Mouse (Mus musculus): ENCODE results near the gene Golga1. TPM values are rescaled to one million over a fixed set of nuclear protein-coding genes. Genes with fewer than 3 reads are reported as not detected.
"Not testable (repeated sequence)": the region's sequence is repeated elsewhere in the genome, so short reads cannot be mapped to it uniquely, and the experiment has no call there.

The Golga1 gene
- polyA plus RNA-seq, 1 experiment from 2014 or later, result 24.8 TPM

DNA sequence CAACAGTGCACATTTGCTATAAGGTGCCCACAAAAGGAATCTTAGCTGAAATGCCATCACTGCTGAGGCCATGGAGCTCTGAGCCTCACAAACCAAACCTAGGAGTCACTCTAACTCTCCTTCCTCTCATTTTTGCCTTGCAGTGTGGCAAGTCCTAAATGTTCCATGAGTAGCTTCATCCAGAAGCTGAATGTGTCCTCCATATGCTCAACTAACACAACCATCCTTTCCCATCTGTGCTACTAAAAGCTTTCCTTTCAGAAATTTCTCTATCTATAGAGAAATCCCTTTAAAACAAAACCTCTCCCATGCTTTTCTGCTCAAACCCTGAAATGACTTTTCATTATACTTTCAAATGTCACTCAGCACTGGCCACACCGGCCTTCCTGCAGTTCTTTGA lies 33.7 kb downstream of the Golga1 start:
- Histone ChIP-seq H3K27ac (replicated peaks) (no peak overlapping the region), H3K9me3 (no peaks in the 10 kb centered on the region), H3K27me3 (replicated peaks; ENCODE audit: low read depth, poor library complexity, severe bottlenecking) (no peaks in the 10 kb centered on the region), H3K36me3 (replicated peaks) (peaks cover 89% of the 10 kb centered on the region), H3K4me3 (no peak overlapping the region), H3K4me1 (no peaks in the 10 kb centered on the region)
- 90% methylated on average over 1 of the region's 1 CpGs for WGBS
- no peak for DNase-seq (ENCODE audit: low spot score)

DNA sequence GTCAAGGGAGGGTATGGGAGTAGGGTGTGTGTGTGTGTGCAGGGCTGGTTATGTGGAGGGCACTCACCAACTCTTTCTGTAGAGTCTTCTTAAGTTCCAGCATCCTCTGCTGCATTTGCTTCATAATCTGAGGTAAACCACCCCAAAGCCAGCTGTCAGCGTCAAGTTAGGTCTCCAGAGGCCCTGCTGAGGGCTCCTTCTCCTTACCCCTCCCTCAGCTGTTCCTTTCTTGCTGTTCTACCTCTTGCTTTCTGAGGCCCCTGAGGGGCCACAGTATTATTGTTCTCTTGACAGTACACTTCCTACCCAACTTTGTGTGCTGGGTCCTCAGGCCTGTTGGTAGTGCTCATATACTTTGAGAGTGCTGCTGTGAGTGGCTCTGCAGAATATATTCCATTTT lies 45.3 kb downstream of the Golga1 start:
- no peak for DNase-seq (ENCODE audit: low spot score)
- no peaks in the 10 kb centered on the region for H3K9me3 ChIP-seq

DNA sequence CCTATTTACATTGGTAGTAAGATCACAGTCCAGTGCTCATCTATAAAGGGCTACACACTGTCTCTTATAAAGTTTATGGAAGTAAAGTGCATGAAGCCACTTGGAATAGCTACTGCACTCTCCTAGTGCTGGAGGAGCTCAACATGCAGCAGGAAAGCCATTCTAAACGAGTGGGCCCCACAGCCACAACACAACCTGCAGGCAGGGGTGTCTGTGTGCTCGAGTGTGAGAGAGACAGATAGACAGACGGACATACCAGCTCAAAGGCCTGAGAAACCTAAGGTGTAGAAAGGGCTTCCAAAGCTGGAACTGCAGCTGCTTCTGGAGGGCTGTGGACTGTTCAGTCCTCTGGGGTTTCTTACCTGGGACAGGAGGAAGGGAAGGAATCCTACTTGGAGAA lies 48.8 kb downstream of the Golga1 start:
- H3K9me3 ChIP-seq, result no peaks in the 10 kb centered on the region
- no peaks in the 10 kb centered on the region for H3K27me3 ChIP-seq (replicated peaks; ENCODE audit: low read depth, poor library complexity, severe bottlenecking)
- H3K27ac ChIP-seq (replicated peaks), result no peak overlapping the region
- H3K36me3 ChIP-seq (replicated peaks), result peaks cover 97% of the 10 kb centered on the region
- no peak for DNase-seq (ENCODE audit: low spot score)
- H3K4me3 ChIP-seq, result no peak overlapping the region
- H3K4me1 ChIP-seq, result no peaks in the 10 kb centered on the region
- WGBS, result 81% methylated on average over 3 of the region's 3 CpGs

More for the DNA sequence above, 45.3 kb downstream of the Golga1 start:
- H3K4me3 ChIP-seq, result no peak overlapping the region
- no peak overlapping the region for H3K27ac ChIP-seq (replicated peaks)
- peaks cover 96% of the 10 kb centered on the region for H3K36me3 ChIP-seq (replicated peaks)
- no peaks in the 10 kb centered on the region for H3K4me1 ChIP-seq
- H3K27me3 ChIP-seq (replicated peaks; ENCODE audit: low read depth, poor library complexity, severe bottlenecking), result no peaks in the 10 kb centered on the region
- 94% methylated on average over 1 of the region's 1 CpGs for WGBS

DNA sequence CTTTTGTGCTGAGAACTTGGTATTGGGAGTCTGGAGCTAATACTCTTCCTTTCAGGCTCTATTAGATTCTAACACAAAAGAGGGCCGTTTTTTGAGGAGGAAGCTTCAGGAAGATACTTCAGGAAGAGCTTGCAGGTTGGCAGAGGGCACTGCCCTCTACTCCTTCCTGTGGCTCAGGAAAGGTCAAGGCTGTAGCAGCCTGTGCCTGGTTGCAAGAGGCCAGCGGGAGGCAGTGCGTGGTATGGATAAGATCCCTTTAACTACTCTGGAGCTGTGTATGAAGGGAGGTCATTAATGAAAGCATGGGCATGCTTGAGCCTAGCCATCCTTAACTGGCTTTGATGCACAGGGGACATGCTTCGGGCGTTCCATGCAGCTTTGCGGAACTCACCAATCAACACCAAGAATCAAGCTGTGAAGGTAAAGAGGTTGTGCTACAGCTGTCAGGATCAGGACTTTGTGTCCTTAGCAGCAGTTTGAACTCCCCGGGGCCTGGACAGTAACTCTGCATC lies 52.5 kb downstream of the Golga1 start:
- Histone ChIP-seq H3K36me3 (replicated peaks) (peaks cover 74% of the 10 kb centered on the region), H3K27me3 (replicated peaks; ENCODE audit: low read depth, poor library complexity, severe bottlenecking) (no peaks in the 10 kb centered on the region), H3K27ac (replicated peaks) (no peak overlapping the region), H3K4me3 (no peak overlapping the region), H3K4me1 (peaks cover 14% of the 10 kb centered on the region), H3K9me3 (no peaks in the 10 kb centered on the region)
- DNase-seq (ENCODE audit: low spot score), result no peak
- 89% methylated on average over 7 of the region's 7 CpGs for WGBS

DNA sequence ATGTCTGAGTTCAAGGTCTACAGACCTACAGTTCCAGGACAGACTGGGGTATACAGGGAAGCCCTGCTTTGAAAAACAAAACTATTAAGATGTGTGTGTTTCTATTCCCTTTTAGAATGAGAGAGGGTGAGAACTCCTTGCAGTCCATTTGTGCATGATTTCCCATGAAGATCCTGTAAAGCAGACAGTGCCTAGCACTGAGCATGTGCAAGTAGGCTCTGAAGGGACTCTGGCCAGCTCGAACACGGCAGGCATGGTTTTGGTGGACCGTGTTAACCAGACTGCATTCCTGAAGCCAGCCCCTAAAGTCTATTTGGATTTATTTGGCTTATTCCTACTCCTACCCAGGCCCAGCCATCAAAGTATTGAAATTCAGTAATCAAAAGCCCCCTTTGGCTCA lies 53.4 kb downstream of the Golga1 start:
- WGBS, result 94% methylated on average over 3 of the region's 3 CpGs

DNA sequence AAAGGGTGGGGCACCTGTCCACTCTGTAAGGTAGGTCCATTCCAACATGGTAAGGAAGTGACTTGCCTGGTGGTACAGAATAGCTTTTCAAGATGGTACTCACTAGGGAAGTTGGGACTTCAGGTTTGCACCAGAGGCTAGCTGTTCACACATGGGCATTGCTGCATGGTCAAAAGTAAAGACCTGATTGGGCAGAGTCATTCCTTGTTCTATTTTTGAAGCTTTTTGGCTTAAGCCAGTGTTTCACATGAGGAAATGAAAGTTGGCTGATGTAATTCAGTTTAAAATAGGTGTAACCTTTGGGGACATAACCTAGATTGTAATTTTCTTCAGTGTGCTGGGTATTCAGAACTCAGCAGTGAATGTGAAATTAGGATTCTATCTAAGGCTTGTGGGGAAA lies 54.1 kb downstream of the Golga1 start:
- no peak for DNase-seq (ENCODE audit: low spot score)
- H3K27me3 ChIP-seq (replicated peaks; ENCODE audit: low read depth, poor library complexity, severe bottlenecking), result no peaks in the 10 kb centered on the region
- no peak overlapping the region for H3K4me3 ChIP-seq
- H3K9me3 ChIP-seq, result no peaks in the 10 kb centered on the region
- H3K27ac ChIP-seq (replicated peaks), result no peak overlapping the region
- H3K36me3 ChIP-seq (replicated peaks), result peaks cover 58% of the 10 kb centered on the region
- H3K4me1 ChIP-seq, result peaks cover 25% of the 10 kb centered on the region

More for the DNA sequence above, 53.4 kb downstream of the Golga1 start:
- H3K4me1 ChIP-seq, result peaks cover 18% of the 10 kb centered on the region
- H3K4me3 ChIP-seq, result no peak overlapping the region
- no peak for DNase-seq (ENCODE audit: low spot score)
- H3K9me3 ChIP-seq, result no peaks in the 10 kb centered on the region
- H3K36me3 ChIP-seq (replicated peaks), result peaks cover 65% of the 10 kb centered on the region
- no peak overlapping the region for H3K27ac ChIP-seq (replicated peaks)
- no peaks in the 10 kb centered on the region for H3K27me3 ChIP-seq (replicated peaks; ENCODE audit: low read depth, poor library complexity, severe bottlenecking)

DNA sequence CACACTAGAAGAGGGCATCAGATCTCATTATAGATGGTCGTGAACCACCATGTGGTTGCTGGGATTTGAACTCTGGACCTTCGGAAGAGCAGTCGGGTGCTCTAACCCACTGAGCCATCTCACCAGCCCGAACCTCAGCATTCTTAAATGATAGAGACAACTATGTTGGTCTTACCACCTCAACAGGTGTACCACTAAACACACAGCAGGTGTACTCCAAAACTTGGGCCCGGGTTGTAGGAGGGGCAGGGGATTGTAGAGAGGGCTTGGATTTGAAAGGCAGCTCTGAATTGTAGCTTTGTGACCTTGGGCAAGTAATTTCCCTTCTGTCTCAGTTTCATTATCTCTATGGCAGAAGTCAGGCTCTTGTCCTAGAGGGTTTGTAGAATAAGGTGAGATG lies 55.2 kb downstream of the Golga1 start:
- 97% methylated on average over 5 of the region's 5 CpGs for WGBS
- peaks cover 47% of the 10 kb centered on the region for H3K36me3 ChIP-seq (replicated peaks)
- not testable (repeated sequence) for H3K27me3 ChIP-seq (replicated peaks; ENCODE audit: low read depth, poor library complexity, severe bottlenecking); H3K27ac ChIP-seq (replicated peaks); DNase-seq (ENCODE audit: low spot score); H3K4me3 ChIP-seq; H3K9me3 ChIP-seq
- peaks cover 32% of the 10 kb centered on the region for H3K4me1 ChIP-seq

DNA sequence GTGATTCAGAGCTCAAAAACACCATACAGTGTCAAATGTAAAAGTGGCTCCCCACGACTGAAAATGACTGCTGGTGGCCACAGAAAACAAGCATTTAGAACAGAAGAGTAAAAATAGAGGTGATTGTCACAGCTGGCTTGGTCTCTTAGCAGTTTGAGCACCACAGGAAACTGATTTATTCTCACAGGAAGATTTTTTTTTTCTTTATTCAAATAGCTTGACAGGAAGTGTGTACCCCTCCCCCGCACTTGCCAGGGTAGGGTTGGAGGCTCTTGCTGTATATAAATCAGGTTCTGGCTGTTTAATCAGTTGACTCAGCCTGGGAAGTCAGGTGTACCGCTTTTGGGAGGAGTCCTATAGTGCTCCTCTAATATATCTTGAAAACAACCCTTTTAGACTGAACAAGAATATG lies 56.4 kb downstream of the Golga1 start:
- Histone ChIP-seq H3K36me3 (replicated peaks) (peaks cover 37% of the 10 kb centered on the region), H3K27ac (replicated peaks) (peak overlapping the region; percentile 90), H3K27me3 (replicated peaks; ENCODE audit: low read depth, poor library complexity, severe bottlenecking) (no peaks in the 10 kb centered on the region), H3K4me1 (peaks cover 34% of the 10 kb centered on the region), H3K9me3 (no peaks in the 10 kb centered on the region), H3K4me3 (peak overlapping the region; percentile 97)
- 43% methylated on average over 3 of the region's 3 CpGs for WGBS
- peak; percentile 34 for DNase-seq (ENCODE audit: low spot score)

DNA sequence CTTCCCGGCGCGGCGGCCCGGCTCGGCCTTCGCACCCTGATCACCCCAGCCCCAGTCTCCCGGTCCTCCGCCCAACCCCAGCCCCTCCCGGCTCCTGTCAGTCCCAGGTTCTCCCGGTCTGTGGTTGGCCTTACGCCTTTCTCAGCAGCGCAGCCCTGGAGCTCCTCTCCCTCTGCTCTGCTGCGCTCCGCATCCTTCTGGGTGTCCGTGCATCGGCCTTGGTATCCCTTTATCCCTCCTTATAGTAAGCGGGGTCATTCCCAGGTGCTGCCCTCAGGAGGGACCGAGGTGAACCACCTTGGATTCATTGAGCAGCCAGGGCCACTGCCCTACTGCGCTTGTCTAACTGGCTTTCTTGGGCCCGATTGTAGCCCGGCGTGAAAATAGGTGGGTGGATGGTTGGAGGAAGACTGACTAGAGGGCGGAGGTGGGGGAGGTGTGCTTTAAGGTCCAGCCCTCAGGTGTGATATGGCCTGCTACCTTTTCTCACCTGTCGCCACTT lies 56.9 kb downstream of the Golga1 start:
- under 1% methylated on average over 25 of the region's 25 CpGs for WGBS
- DNase-seq (ENCODE audit: low spot score), result no peak
- H3K4me1 ChIP-seq, result peaks cover 40% of the 10 kb centered on the region

DNA sequence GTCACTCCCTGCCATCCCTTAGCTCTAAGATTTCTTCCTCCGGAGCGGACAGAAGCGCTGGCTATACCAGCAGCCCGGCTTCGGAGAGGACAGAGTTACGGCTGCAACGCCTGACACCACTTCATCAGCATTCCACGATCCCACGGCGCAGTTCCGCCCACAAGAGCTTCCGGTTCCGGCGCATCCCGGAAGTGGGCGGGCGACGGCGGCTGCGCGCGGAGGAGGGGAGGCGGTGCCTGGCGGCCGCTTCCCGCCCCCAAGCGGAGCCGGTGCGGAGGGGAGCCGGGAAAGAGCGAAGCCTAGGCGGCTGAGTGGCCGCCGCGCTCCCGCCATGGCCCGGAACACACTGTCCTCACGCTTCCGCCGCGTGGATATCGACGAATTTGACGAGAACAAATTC lies 57.5 kb downstream of the Golga1 start:
- H3K4me1 ChIP-seq, result peaks cover 45% of the 10 kb centered on the region

More for the DNA sequence above, 56.9 kb downstream of the Golga1 start:
- H3K27ac ChIP-seq (replicated peaks), result peak overlapping the region; percentile 90
- no peaks in the 10 kb centered on the region for H3K27me3 ChIP-seq (replicated peaks; ENCODE audit: low read depth, poor library complexity, severe bottlenecking)
- peak overlapping the region; percentile 97 for H3K4me3 ChIP-seq
- H3K9me3 ChIP-seq, result no peaks in the 10 kb centered on the region
- H3K36me3 ChIP-seq (replicated peaks), result peaks cover 37% of the 10 kb centered on the region

DNA sequence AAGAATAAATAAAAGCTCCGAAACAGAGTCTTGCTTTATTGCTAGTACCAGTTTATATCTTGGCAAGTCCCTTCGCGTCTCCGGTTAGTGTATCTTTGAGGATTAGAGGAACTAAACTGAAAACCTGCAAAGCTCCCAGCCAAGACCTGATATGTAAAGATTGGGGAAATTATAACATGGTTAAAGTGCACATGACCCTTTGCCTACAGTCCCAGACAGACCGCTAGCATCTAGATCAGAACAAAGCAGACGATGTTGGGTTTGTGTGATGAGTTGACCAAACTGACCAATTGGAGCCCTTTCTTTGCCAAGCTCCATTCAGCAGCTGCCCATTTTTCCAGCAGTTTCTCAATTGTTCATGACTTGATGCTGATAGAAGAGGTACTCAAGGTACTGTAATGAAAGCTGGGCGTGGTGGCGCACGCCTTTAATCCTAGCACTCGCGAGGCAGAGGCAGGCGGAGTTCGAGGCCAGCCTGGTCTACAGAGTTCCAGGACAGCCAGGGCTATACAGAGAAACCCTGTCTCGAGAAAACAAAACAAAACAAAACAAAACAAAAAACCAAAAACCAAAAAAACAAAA lies 59.1 kb downstream of the Golga1 start:
- Histone ChIP-seq H3K36me3 (replicated peaks) (peaks cover 37% of the 10 kb centered on the region), H3K4me1 (peaks cover 55% of the 10 kb centered on the region), H3K4me3 (peak overlapping the region; percentile 92), H3K27me3 (replicated peaks; ENCODE audit: low read depth, poor library complexity, severe bottlenecking) (no peaks in the 10 kb centered on the region), H3K9me3 (no peaks in the 10 kb centered on the region), H3K27ac (replicated peaks) (no peak overlapping the region)
- DNase-seq (ENCODE audit: low spot score), result no peak
- 91% methylated on average over 14 of the region's 14 CpGs for WGBS

More for the DNA sequence above, 57.5 kb downstream of the Golga1 start:
- Histone ChIP-seq H3K9me3 (no peaks in the 10 kb centered on the region), H3K4me3 (peak overlapping the region; percentile 97), H3K27me3 (replicated peaks; ENCODE audit: low read depth, poor library complexity, severe bottlenecking) (no peaks in the 10 kb centered on the region), H3K27ac (replicated peaks) (peak overlapping the region; percentile 90), H3K36me3 (replicated peaks) (peaks cover 37% of the 10 kb centered on the region)
- DNase-seq (ENCODE audit: low spot score), result peak; percentile 96
- under 1% methylated on average over 44 of the region's 44 CpGs for WGBS

DNA sequence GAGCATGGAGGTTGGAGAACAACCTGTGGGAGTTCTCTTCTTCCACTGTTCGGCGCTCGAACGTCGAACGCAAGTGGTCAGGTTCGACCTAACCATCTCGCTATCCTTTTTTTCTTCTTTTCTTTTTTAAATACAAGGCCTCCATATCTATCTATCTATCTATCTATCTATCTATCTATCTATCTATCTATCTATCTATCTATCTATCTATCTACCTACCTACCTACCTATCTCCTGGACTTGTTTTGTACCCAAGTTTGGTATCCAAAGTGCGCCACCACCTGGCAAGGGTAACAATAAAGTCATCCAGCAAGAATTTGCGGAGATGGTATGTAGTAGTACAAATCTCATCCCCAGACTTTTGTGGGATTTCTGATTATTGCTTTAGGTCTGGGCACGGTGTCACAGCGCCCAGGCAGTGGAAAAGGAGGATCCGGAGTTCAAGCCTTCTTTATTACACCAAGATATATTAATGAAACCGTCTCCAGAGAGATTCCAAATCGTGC lies 59.7 kb downstream of the Golga1 start, which contains the start of gene Rpl35:
TSS of gene Rpl35 (minus strand) at position 51 of the 506 bp plus-strand sequence.
- WGBS, result 11% methylated on average over 15 of the region's 15 CpGs
- peak; percentile 52 for DNase-seq (ENCODE audit: low spot score)
- H3K36me3 ChIP-seq (replicated peaks), result peaks cover 40% of the 10 kb centered on the region
- H3K27ac ChIP-seq (replicated peaks), result peak within 1 kb of the TSS; percentile 97
- H3K9me3 ChIP-seq, result no peaks in the 10 kb centered on the region
- peaks cover 55% of the 10 kb centered on the region for H3K4me1 ChIP-seq
- no peaks in the 10 kb centered on the region for H3K27me3 ChIP-seq (replicated peaks; ENCODE audit: low read depth, poor library complexity, severe bottlenecking)
- H3K4me3 ChIP-seq, result peak within 1 kb of the TSS; percentile 92

DNA sequence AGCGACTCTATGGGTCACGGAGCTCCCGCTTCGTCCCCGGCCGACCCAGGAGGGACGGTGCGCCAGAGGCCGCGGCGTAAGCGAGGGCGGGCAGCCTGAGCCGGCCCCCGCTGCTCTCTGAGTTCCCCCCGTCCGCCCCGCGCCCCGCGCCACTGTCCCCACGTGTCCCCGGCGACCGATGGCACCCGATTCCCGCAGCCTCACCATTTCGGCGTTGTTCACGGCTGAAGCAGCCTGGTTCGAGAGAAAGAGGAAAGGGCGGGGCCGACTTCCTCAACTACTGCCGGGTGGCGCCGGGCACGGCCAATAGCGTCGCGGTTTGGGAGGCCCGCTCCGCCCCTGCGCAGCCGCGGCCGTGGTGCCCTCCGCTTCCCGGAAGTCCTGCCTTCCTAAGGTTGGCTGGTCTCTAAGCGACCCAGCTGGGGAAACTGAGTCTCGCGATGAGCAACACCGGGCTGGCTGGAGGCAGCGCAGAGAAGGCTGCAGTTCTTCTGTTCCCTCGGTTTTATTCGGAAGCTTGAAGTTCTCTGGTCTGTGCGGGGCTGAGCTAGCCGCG lies 60.4 kb downstream of the Golga1 start, which contains the start of gene Arpc5l:
TSS of gene Arpc5l (plus strand) at position 469 of the 556 bp plus-strand sequence.
- H3K27me3 ChIP-seq (replicated peaks; ENCODE audit: low read depth, poor library complexity, severe bottlenecking), result no peaks in the 10 kb centered on the region
- H3K9me3 ChIP-seq, result no peaks in the 10 kb centered on the region
- peak; percentile 94 for DNase-seq (ENCODE audit: low spot score)
- peak within 1 kb of the TSS; percentile 97 for H3K27ac ChIP-seq (replicated peaks)
- peaks cover 55% of the 10 kb centered on the region for H3K4me1 ChIP-seq
- under 1% methylated on average over 58 of the region's 58 CpGs for WGBS
- H3K36me3 ChIP-seq (replicated peaks), result peaks cover 42% of the 10 kb centered on the region
- H3K4me3 ChIP-seq, result peak within 1 kb of the TSS; percentile 92

Measured in embryonic facial prominence, embryonic 10.5 days (tissue).